Mouse (Mus musculus) testis, adult 2 months (tissue): ENCODE results near the gene Atp8a2.

Experiments
- CTCF ChIP-seq: fragments of 200-500 bp; IDR thresholded peaks from 2 replicates; pipeline ENCODE4 v1.5.1; 2012; ENCODE audit warnings: low read depth, mild to moderate bottlenecking, inconsistent platforms, low read length, moderate library complexity; ENCODE audit not compliant: control insufficient read depth, insufficient read depth, insufficient replicate concordance
- POLR2A ChIP-seq: fragments of 200-500 bp; IDR thresholded peaks from 2 replicates; pipeline ENCODE4 v1.6.1; 2012; ENCODE audit warnings: low read depth, mild to moderate bottlenecking, inconsistent platforms, low read length, moderate library complexity; ENCODE audit not compliant: control insufficient read depth

GRCm38 (mm10) chr14:59942199-59942598, 254.8 kb downstream of the Atp8a2 start:
- no peak for TF ChIP-seq CTCF
- no peak for TF ChIP-seq POLR2A
